17 mouse cellular contexts compared by ENCODE assay signal in the genomic region with DNA sequence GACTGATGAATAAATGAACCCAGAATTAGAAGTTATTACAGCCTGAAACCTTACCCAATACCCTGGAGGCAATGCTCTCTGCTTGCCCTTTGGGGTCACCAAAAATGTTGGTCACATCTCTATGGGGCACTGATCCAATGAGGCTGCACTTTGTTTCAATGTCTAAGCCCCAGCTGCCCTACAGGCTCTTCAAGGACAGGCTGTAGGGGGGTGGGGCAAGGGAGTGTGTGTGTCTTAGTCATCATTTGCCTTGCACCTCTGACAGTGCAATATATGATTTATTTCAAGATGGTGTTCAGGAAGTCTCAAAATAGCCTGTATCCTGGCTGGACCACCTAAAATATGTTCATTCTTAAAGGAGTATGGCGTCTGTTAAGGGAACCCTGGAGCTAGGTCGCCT. TPM values are rescaled to one million over a fixed set of nuclear protein-coding genes. Genes with fewer than 3 reads are reported as not detected.
"Had no signal": no experiment of that assay in that cellular context is flagged by ENCODE, and none has a peak within 500 bp of the region (broad histone marks: within the 10 kb centered on the region; RNA-seq: fewer than 3 reads in every experiment).

No protein-coding gene starts in this region.

- H3K9me3 ChIP-seq: midbrain, embryonic 15.5 days; neural tube, embryonic 12.5 days had no signal

- H3K27ac ChIP-seq: limb, embryonic 12.5 days; liver, embryonic 14.5 days; macrophage; midbrain, embryonic 15.5 days; neural tube, embryonic 12.5 days had no signal

- ATAC-seq: midbrain, embryonic 15.5 days had no signal

- DNase-seq: kidney, adult 8-10 months; kidney, postnatal 14 days; liver; lung, adult 2 months; lung, postnatal 14 days; right cerebral cortex, postnatal 4 days; spleen, adult 18-20 months; thymus, adult 18-20 months; thymus, postnatal 14 days had no signal

- H3K4me3 ChIP-seq: limb, embryonic 12.5 days; megakaryocyte, embryonic 14.5 days; midbrain, embryonic 15.5 days; neural tube, embryonic 12.5 days had no signal

- H3K36me3 ChIP-seq: limb, embryonic 12.5 days; midbrain, embryonic 15.5 days; neural tube, embryonic 12.5 days had no signal

- H3K9ac ChIP-seq: limb, embryonic 12.5 days; liver, embryonic 14.5 days; midbrain, embryonic 15.5 days; neural tube, embryonic 12.5 days had no signal

- H3K27me3 ChIP-seq: limb, embryonic 12.5 days; midbrain, embryonic 15.5 days; neural tube, embryonic 12.5 days had no signal

- H3K4me1 ChIP-seq: limb, embryonic 12.5 days had no signal

- H3K4me2 ChIP-seq: limb, embryonic 12.5 days; midbrain, embryonic 11.5 days; midbrain, embryonic 15.5 days; neural tube, embryonic 12.5 days had no signal

RNA-seq across cellular contexts. Expression of gene Shc4, which starts 22.3 kb away (rescaled TPM):
- total RNA-seq: monocyte, adult 5-6 weeks had no signal
